Mouse (Mus musculus) CH12.LX (cell line): ENCODE measurements at regions not wholly inside any gene's neighbourhood (a gene's known extent, or its start where the extent isn't known, plus 50 kb on each side); places are given as distances from the start of the nearest gene placed in this dataset.

Experiments used
- DNase-seq: peaks from one replicate; pipeline ENCODE4 v3.0.0-alpha.2; 2013; ENCODE audit errors: extremely low read depth
- H3K27ac ChIP-seq: 2 replicates; pipeline ENCODE4 v1.5.1; 2012; ENCODE audit warnings: low read depth, mild to moderate bottlenecking, control low read depth, moderate library complexity; ENCODE audit not compliant: insufficient read depth
- H3K27me3 ChIP-seq: replicated peaks from 2 replicates; pipeline ENCODE3; 2012; ENCODE audit warnings: inconsistent platforms
- H3K36me3 ChIP-seq, 2 experiments: replicated peaks in 1 of 2; 2 replicates each; pipeline versions ENCODE3 to v1.6.1; 2012; ENCODE audit warnings: inconsistent platforms in 1 of 2, low read length in 1 of 2, mild to moderate bottlenecking in 1 of 2, mixed read lengths in 1 of 2, moderate library complexity in 1 of 2; ENCODE audit not compliant: control insufficient read depth in 1 of 2, insufficient read depth in 1 of 2
- H3K4me1 ChIP-seq, 2 experiments: 2 replicates each; pipeline ENCODE4 v1.6.1; 2012; ENCODE audit warnings: inconsistent platforms in 1 of 2, moderate library complexity in 1 of 2; ENCODE audit not compliant: insufficient read depth in 2 of 2, control insufficient read depth in 1 of 2
- H3K4me2 ChIP-seq: 2 replicates; pipeline ENCODE4 v1.6.1; 2012; ENCODE audit warnings: low read depth, mild to moderate bottlenecking, control low read depth; ENCODE audit not compliant: poor library complexity, insufficient read depth, severe bottlenecking
- H3K4me3 ChIP-seq, 3 experiments: fragments of 150-350 bp in 1 of 3; sonication (generic) in 1 of 3; replicated peaks in 1 of 3; 2 replicates each; pipeline versions ENCODE3 to v1.5.1; 2011 to 2012; ENCODE audit warnings: low read depth in 2 of 3, low read length in 2 of 3, mild to moderate bottlenecking in 2 of 3, moderate library complexity in 2 of 3, control low read depth in 1 of 3, improper control_type of control experiment in 1 of 3, inconsistent platforms in 1 of 3, mixed read lengths in 1 of 3; ENCODE audit not compliant: poor library complexity in 1 of 3
- H3K79me2 ChIP-seq: replicated peaks from 2 replicates; pipeline ENCODE4 v1.6.1; 2012; ENCODE audit warnings: mild to moderate bottlenecking, moderate library complexity; ENCODE audit not compliant: control insufficient read depth, poor library complexity, insufficient read depth, severe bottlenecking; ENCODE audit errors: extremely low read depth
- H3K9ac ChIP-seq: 2 replicates; pipeline ENCODE4 v1.6.1; 2012; ENCODE audit warnings: low read depth, mild to moderate bottlenecking, control low read depth, moderate library complexity; ENCODE audit not compliant: insufficient read depth
- H3K9me3 ChIP-seq: replicated peaks from 2 replicates; pipeline ENCODE3; 2012; ENCODE audit warnings: low read length, inconsistent platforms, mixed read lengths
- CTCF ChIP-seq, 2 experiments: IDR thresholded peaks in 1 of 2; conservative IDR thresholded peaks in 1 of 2; 2 replicates each; pipeline ENCODE4 v1.5.1; 2011 to 2012; ENCODE audit warnings: low read depth in 2 of 2, low read length in 2 of 2, improper control_type of control experiment in 1 of 2, inconsistent platforms in 1 of 2, mild to moderate bottlenecking in 1 of 2, moderate library complexity in 1 of 2
- E2F4 ChIP-seq: IDR thresholded peaks from 2 replicates; pipeline ENCODE4 v1.6.1; 2011; ENCODE audit warnings: low read depth, low read length, improper control_type of control experiment; ENCODE audit not compliant: insufficient replicate concordance
- IRF4 ChIP-seq: IDR thresholded peaks from 2 replicates; pipeline ENCODE4 v1.6.1; 2014; ENCODE audit warnings: low read depth, mild to moderate bottlenecking, inconsistent platforms, low read length, improper control_type of control experiment
- JUND ChIP-seq: conservative IDR thresholded peaks from 2 replicates; pipeline ENCODE4 v1.6.1; 2011; ENCODE audit warnings: low read depth, low read length, improper control_type of control experiment
- KAT2A ChIP-seq: IDR thresholded peaks from 2 replicates; pipeline ENCODE4 v1.6.1; 2012; ENCODE audit warnings: low read length, improper control_type of control experiment, inconsistent platforms; ENCODE audit not compliant: insufficient replicate concordance
- MAZ ChIP-seq: IDR thresholded peaks from 2 replicates; pipeline ENCODE4 v1.6.1; 2012; ENCODE audit warnings: low read depth, mild to moderate bottlenecking, inconsistent platforms, low read length, improper control_type of control experiment, moderate library complexity
- MYC ChIP-seq: IDR thresholded peaks from 2 replicates; pipeline ENCODE4 v1.6.1; 2011; ENCODE audit warnings: low read depth, mild to moderate bottlenecking, improper control_type of control experiment, low read length
- RAD21 ChIP-seq: IDR thresholded peaks from 2 replicates; pipeline ENCODE4 v1.6.1; 2011; ENCODE audit warnings: low read depth, mild to moderate bottlenecking, low read length, improper control_type of control experiment, moderate library complexity
- SMC3 ChIP-seq: IDR thresholded peaks from 2 replicates; pipeline ENCODE4 v1.6.1; 2011; ENCODE audit warnings: low read depth, low read length, improper control_type of control experiment
- USF2 ChIP-seq: conservative IDR thresholded peaks from 2 replicates; pipeline ENCODE4 v1.6.1; 2011; ENCODE audit warnings: low read depth, low read length, improper control_type of control experiment
- ZC3H11A ChIP-seq: IDR thresholded peaks from 2 replicates; pipeline ENCODE4 v1.6.1; 2012; ENCODE audit warnings: low read depth, mild to moderate bottlenecking, inconsistent platforms, low read length, improper control_type of control experiment
- dilution Hi-C: fragments of 300-500 bp; cut with MboI; formaldehyde crosslinking; loops from 2 replicates; pipeline ENCODE4 v1.14.3; 2020; ENCODE audit warnings: low sequenced_read_pairs; ENCODE audit not compliant: extremely low pct_unique_long_range_greater_than_20kb, extremely low pct_ligation_motif_present
- in situ Hi-C: fragments of 300-500 bp; cut with MboI; formaldehyde crosslinking; loops from 3 replicates; pipeline ENCODE4 v1.14.3; 2019; ENCODE audit warnings: low sequenced_read_pairs, low pct_ligation_motif_present, low pct_unique_long_range_greater_than_20kb, mixed read lengths

DNA sequence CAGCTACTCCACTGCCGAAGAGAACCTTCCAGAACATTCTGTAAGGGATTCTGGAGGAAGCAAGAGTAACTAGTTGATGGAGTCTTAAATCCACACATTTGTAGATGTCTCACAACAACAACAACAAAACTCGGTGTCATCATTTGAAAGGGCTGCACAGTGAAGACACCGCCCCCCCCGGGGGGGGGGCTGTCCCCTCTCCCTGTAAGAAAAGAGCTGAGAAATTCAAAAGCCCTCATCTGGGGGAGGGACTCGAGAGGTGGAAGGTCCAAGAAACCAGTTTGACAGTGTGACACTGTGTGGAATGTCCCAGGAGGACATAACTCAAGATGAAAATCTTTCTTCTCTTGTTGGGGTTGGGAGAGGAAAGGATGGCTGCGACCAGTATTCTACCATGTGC, 87.7 kb downstream of the Fam43a start:
- Histone ChIP-seq H3K79me2 (no peaks in the 10 kb centered on the region), H3K4me1 (peaks cover 25 to 59% of the 10 kb centered on the region in 2 experiments), H3K27ac (peak overlapping the region; percentile 67), H3K4me2 (peak overlapping the region; percentile 4; the same call in 1 of the 2 replicates), H3K9ac (0 out of 2 replicates have a peak overlapping the region, but pooled peaks have one; percentile 5), H3K27me3 (no peaks in the 10 kb centered on the region), H3K4me3 (no peak overlapping the region), H3K36me3 (no peaks in the 10 kb centered on the region), H3K9me3 (peaks cover 9% of the 10 kb centered on the region)
- TF ChIP-seq IRF4 (no peak), USF2 (no peak), MAZ (peak; percentile 90), RAD21 (no peak), SMC3 (no peak), ZC3H11A (no peak), E2F4 (no peak), MYC (no peak)
- in situ Hi-C loops, result no loop called here
- dilution Hi-C loops, result no loop called here
- DNase-seq, result peak; percentile 54

DNA sequence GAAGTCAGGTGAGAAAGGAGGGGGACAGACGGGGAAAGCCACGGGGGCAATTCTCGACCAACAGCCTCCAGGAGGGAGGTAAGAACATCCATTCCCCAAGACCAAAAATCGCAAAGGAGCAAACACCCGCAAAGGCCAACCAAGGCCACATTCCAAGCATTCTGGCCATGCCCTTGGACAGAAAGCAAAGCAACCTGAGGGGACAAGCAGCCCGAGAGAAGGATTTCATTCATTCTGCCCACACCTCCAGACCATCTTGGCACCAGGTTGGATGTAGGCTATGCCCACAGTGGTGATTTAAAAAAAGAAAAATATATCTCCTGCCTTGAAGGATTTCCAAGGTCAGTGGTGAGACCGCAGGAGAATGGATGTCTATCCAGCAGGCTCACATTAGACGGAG, 88.2 kb downstream of the Fam43a start:
- no peak overlapping the region for H3K4me3 ChIP-seq
- in situ Hi-C loops, result no loop called here
- no peak for TF ChIP-seq RAD21
- no peaks in the 10 kb centered on the region for H3K36me3 ChIP-seq
- H3K4me1 ChIP-seq, result peaks cover 28 to 59% of the 10 kb centered on the region in 2 experiments
- no peak overlapping the region for H3K4me2 ChIP-seq
- DNase-seq, result no peak
- no peak overlapping the region for H3K9ac ChIP-seq
- dilution Hi-C loops, result no loop called here
- peaks cover 9% of the 10 kb centered on the region for H3K9me3 ChIP-seq
- no peak overlapping the region; the same call in 1 of the 2 replicates for H3K27ac ChIP-seq
- H3K79me2 ChIP-seq, result no peaks in the 10 kb centered on the region
- H3K27me3 ChIP-seq, result no peaks in the 10 kb centered on the region

DNA sequence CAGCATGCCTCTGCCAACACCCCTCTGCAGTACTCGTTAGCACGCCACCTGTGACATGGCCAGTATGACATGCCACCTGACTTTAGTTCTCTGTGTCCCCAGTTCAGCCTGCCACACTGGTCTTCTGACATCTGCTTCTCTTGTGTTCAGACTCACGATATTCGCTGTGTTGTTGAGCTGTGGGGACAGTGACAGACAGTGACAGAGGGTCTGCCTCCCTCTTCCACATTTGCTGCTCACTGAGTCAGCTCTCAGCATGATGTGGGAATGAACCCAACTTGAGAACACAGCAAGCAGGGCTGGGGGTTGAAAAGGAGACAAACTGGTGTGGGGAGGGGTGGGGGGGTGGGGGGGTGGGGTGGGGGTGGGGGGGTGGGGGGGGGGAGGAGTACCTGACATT, 91.0 kb downstream of the Fam43a start:
- H3K9me3 ChIP-seq, result no peaks in the 10 kb centered on the region
- no peaks in the 10 kb centered on the region for H3K79me2 ChIP-seq
- H3K4me1 ChIP-seq, result peaks cover 36 to 70% of the 10 kb centered on the region in 2 experiments
- TF ChIP-seq JUND, result no peak
- no peak for TF ChIP-seq CTCF (conservative IDR thresholded peaks at IDR 0.05 in 1 of 2, IDR thresholded peaks at IDR 0.05 in 1 of 2; ENCODE audit: low read depth in 2 of 2, low read length in 2 of 2)
- TF ChIP-seq KAT2A, result no peak
- H3K36me3 ChIP-seq, result no peaks in the 10 kb centered on the region
- H3K27ac ChIP-seq, result no peak overlapping the region
- H3K9ac ChIP-seq, result no peak overlapping the region
- dilution Hi-C loops, result no loop called here
- in situ Hi-C loops, result no loop called here
- H3K4me2 ChIP-seq, result no peak overlapping the region
- H3K27me3 ChIP-seq, result no peaks in the 10 kb centered on the region
- no peak overlapping the region for H3K4me3 ChIP-seq
- no peak for DNase-seq
